Mouse (Mus musculus) Patski (cell line): Measurements from ENCODE around the gene Cdk19. TPM values are rescaled to one million over a fixed set of nuclear protein-coding genes. Genes with fewer than 3 reads are reported as not detected.
A peak's percentile ranks its signal among the peaks of the same experiment; 100 is the strongest.
"Not testable (repeated sequence)": the region's sequence is repeated elsewhere in the genome, so short reads cannot be mapped to it uniquely, and the experiment has no call there.

Experiments used
- ATAC-seq: fragments of 100-300 bp; one replicate; pipeline ENCODE4 v1.8.0; 2021
- CTCF ChIA-PET: fragments of 350-600 bp; sonication (Branson Sonifier 250); formaldehyde crosslinking; loops from one replicate; lab custom pipeline; 2022; ENCODE audit warnings: inconsistent platforms; lab: Charles Lee
- POLR2A ChIA-PET: fragments of 350-600 bp; sonication (Branson Sonifier 250); formaldehyde crosslinking; loops from one replicate; lab custom pipeline; 2022; ENCODE audit warnings: antibody characterized with exemption, inconsistent platforms; lab: Charles Lee
- DNase-seq: peaks from one replicate; pipeline ENCODE4 v3.0.0-alpha.2; 2011; ENCODE audit warnings: low read depth, low spot score
- H3K27me3 ChIP-seq: fragments of 371-371 bp; one replicate; pipeline ENCODE4 v1.5.1; 2021
- CTCF ChIP-seq: fragments of 100-300 bp; IDR thresholded peaks from one replicate; pipeline ENCODE4 v1.5.1; 2021
- in situ Hi-C: fragments of 300-500 bp; cut with MboI; formaldehyde crosslinking; loops from 3 replicates; pipeline ENCODE4 v1.11.1; 2018; ENCODE audit warnings: low pct_unique_long_range_greater_than_20kb, mixed read lengths
- polyA plus RNA-seq: library from polyadenylated mRNA; unstranded; gene quantifications from one replicate; pipeline ENCODE4 v1.2.3, GENCODE M21; 2021

Gene Cdk19
- polyA plus RNA-seq, 1 experiment from 2014 or later = 18.6 TPM

GRCm38 (mm10) chr10:40526986-40527385, 187.6 kb downstream of the Cdk19 start:
- in situ Hi-C loops = loop anchor here (5.0 to 10.0 kb wide), 2 partner anchors 270 to 472 kb away; partner anchors contain the start of gene Gtf3c6
- no peak for TF ChIP-seq CTCF
- H3K27me3 ChIP-seq = no peaks in the 10 kb centered on the region
- DNase-seq (no peak), ATAC-seq (no peak)
- POLR2A ChIA-PET = no interaction called here
- CTCF ChIA-PET = interaction anchor here (1.0 kb wide), 1 partner anchor 21 kb away, joined by 3 read pairs; no protein-coding TSS in a partner anchor

- ChIA-PET POLR2A (interaction anchor here (0.6 kb wide), 1 partner anchor 462 kb away, joined by 6 read pairs; no protein-coding TSS in a partner anchor), CTCF (interaction anchor here (1.0 kb wide), 1 partner anchor 21 kb away, joined by 3 read pairs; no protein-coding TSS in a partner anchor)
- no peaks in the 10 kb centered on the region for H3K27me3 ChIP-seq
- ATAC-seq = peak; percentile 47
- in situ Hi-C loops = loop anchor here (5.0 to 10.0 kb wide), 2 partner anchors 270 to 473 kb away; partner anchors contain the start of gene Gtf3c6
- no peak for DNase-seq
- TF ChIP-seq CTCF = no peak
Measured at GRCm38 (mm10) chr10:40527573-40527972, 188.2 kb downstream of the Cdk19 start.

GRCm38 (mm10) chr10:40528668-40529067, 189.3 kb downstream of the Cdk19 start:
- ChIA-PET POLR2A (interaction anchor here (0.6 kb wide), 1 partner anchor 466 kb away, joined by 5 read pairs; no protein-coding TSS in a partner anchor), CTCF (interaction anchor here (1.0 to 1.3 kb wide), 2 partner anchors 54 to 252 kb away, joined by 3 read pairs; no protein-coding TSS in a partner anchor)
- in situ Hi-C loops = loop anchor here (5.0 to 10.0 kb wide), 2 partner anchors 271 to 474 kb away; partner anchors contain the start of gene Gtf3c6
- no peak for TF ChIP-seq CTCF
- ATAC-seq (no peak), DNase-seq (no peak)
- H3K27me3 ChIP-seq = no peaks in the 10 kb centered on the region

- in situ Hi-C loops = loop anchor here (5.0 to 10.0 kb wide), 2 partner anchors 272 to 475 kb away; partner anchors contain the start of gene Gtf3c6
- ATAC-seq = no peak
- H3K27me3 ChIP-seq = no peaks in the 10 kb centered on the region
- POLR2A ChIA-PET = no interaction called here
- CTCF ChIA-PET = interaction anchor here (1.3 kb wide), 1 partner anchor 54 kb away, joined by 3 read pairs; no protein-coding TSS in a partner anchor
- TF ChIP-seq CTCF = peak; percentile 76
- no peak for DNase-seq
Measured at GRCm38 (mm10) chr10:40529617-40530016, 190.3 kb downstream of the Cdk19 start.

- ChIA-PET POLR2A (no interaction called here), CTCF (interaction anchor here (1.5 kb wide), 1 partner anchor 52 kb away, joined by 3 read pairs; no protein-coding TSS in a partner anchor)
- H3K27me3 ChIP-seq = no peaks in the 10 kb centered on the region
- TF ChIP-seq CTCF = no peak
- ATAC-seq (no peak), DNase-seq (no peak)
- in situ Hi-C loops = no loop called here
Measured at GRCm38 (mm10) chr10:40530661-40531060, 191.3 kb downstream of the Cdk19 start.

GRCm38 (mm10) chr10:40532586-40532985, 193.2 kb downstream of the Cdk19 start:
- DNase-seq, in situ Hi-C loops, H3K27me3 ChIP-seq, ATAC-seq, POLR2A ChIA-PET: not testable (repeated sequence)
- CTCF ChIA-PET = interaction anchor here (1.2 kb wide), 1 partner anchor 187 kb away, joined by 3 read pairs; no protein-coding TSS in a partner anchor

Other genes with a start within 250 kb of the Cdk19 start
- gene Slc16a10, start 197.3 kb upstream of the Cdk19 start, polyA plus RNA-seq = 9.1 TPM
- 40.5 TPM for gene Rpf2, start 92.5 kb upstream of the Cdk19 start, polyA plus RNA-seq
- 92.1 TPM for gene Gtf3c6, start 81.5 kb upstream of the Cdk19 start, polyA plus RNA-seq
- gene Amd1, start 37.4 kb upstream of the Cdk19 start, polyA plus RNA-seq = 56.5 TPM
- gene Slc22a16, start 230.8 kb downstream of the Cdk19 start, polyA plus RNA-seq = not detected